Mouse (Mus musculus): ENCODE results near the gene Gfpt1. TPM values are rescaled to one million over a fixed set of nuclear protein-coding genes. Genes with fewer than 3 reads are reported as not detected.

The Gfpt1 gene
- polyA plus RNA-seq, 1 experiment from 2014 or later = 6.7 TPM

- H3K36me3 ChIP-seq (ENCODE audit: control insufficient read depth, insufficient read depth) = no peaks in the 10 kb centered on the region
- H3K9ac ChIP-seq (ENCODE audit: low read depth, low read length) = no peak overlapping the region
- 8% methylated on average over 12 of the region's 12 CpGs for WGBS (ENCODE audit: insufficient replicate concordance)
- H3K27me3 ChIP-seq (ENCODE audit: control insufficient read depth, insufficient read depth, low read depth, low read length) = no peaks in the 10 kb centered on the region
- no peak overlapping the region for H3K27ac ChIP-seq (ENCODE audit: low read length)
- H3K4me3 ChIP-seq (ENCODE audit: low read depth, low read length) = peak overlapping the region; percentile 7; the same call in 1 of the 2 replicates
- H3K4me2 ChIP-seq (ENCODE audit: low read depth, low read length) = peak overlapping the region; percentile 51
- ATAC-seq (ENCODE audit: low read depth) = no peak
- H3K4me1 ChIP-seq (ENCODE audit: control insufficient read depth, low read depth, low read length) = peaks cover 3% of the 10 kb centered on the region; the same call in 1 of the 2 replicates
- H3K9me3 ChIP-seq (replicated peaks; ENCODE audit: control insufficient read depth, low read length) = no peaks in the 10 kb centered on the region
These were observed 58.8 kb downstream of the Gfpt1 start for GRCm38 (mm10) chr6:87101281-87101954.

- 16% methylated on average over 4 of the region's 4 CpGs for WGBS (ENCODE audit: insufficient replicate concordance)
- Histone ChIP-seq H3K9ac (ENCODE audit: low read depth, low read length) (no peak overlapping the region), H3K9me3 (replicated peaks; ENCODE audit: control insufficient read depth, low read length) (no peaks in the 10 kb centered on the region), H3K27ac (ENCODE audit: low read length) (no peak overlapping the region), H3K36me3 (ENCODE audit: control insufficient read depth, insufficient read depth) (no peaks in the 10 kb centered on the region), H3K4me2 (ENCODE audit: low read depth, low read length) (no peak overlapping the region), H3K27me3 (ENCODE audit: control insufficient read depth, insufficient read depth, low read depth, low read length) (no peaks in the 10 kb centered on the region), H3K4me3 (ENCODE audit: low read depth, low read length) (no peak overlapping the region), H3K4me1 (ENCODE audit: control insufficient read depth, low read depth, low read length) (peaks cover 3% of the 10 kb centered on the region; the same call in 1 of the 2 replicates)
- ATAC-seq (ENCODE audit: low read depth) = no peak
These were observed 59.3 kb downstream of the Gfpt1 start for GRCm38 (mm10) chr6:87101955-87102353.

- Histone ChIP-seq H3K27ac (ENCODE audit: low read length) (no peak overlapping the region), H3K27me3 (ENCODE audit: control insufficient read depth, insufficient read depth, low read depth, low read length) (no peaks in the 10 kb centered on the region), H3K4me2 (ENCODE audit: low read depth, low read length) (no peak overlapping the region), H3K9me3 (replicated peaks; ENCODE audit: control insufficient read depth, low read length) (no peaks in the 10 kb centered on the region), H3K4me1 (ENCODE audit: control insufficient read depth, low read depth, low read length) (peaks cover 3% of the 10 kb centered on the region; the same call in 1 of the 2 replicates), H3K4me3 (ENCODE audit: low read depth, low read length) (no peak overlapping the region), H3K9ac (ENCODE audit: low read depth, low read length) (no peak overlapping the region), H3K36me3 (ENCODE audit: control insufficient read depth, insufficient read depth) (no peaks in the 10 kb centered on the region)
- 38% methylated on average over 7 of the region's 7 CpGs for WGBS (ENCODE audit: insufficient replicate concordance)
- ATAC-seq (ENCODE audit: low read depth) = no peak
These were observed 59.8 kb downstream of the Gfpt1 start for GRCm38 (mm10) chr6:87102421-87102911.

DNA sequence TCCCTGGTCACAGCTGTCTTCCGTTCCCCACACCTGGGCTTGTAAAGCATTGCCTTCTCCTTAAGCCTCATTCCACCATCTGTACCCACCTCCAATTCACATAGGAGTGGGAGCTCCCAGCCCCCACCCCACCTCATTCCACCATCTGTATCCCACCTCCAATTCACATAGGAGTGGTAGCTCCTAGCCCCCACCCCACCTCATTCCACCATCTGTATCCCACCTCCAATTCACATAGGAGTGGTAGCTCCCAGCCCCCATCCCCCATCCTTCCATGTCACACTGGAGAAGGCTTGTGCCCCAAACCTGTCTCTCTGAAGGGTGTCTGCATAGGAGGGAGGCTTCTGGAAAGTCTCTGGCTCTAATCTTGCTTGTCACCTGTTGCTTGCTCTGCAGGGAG, 60.7 kb downstream of the Gfpt1 start:
- peaks cover 3% of the 10 kb centered on the region; the same call in 1 of the 2 replicates for H3K4me1 ChIP-seq (ENCODE audit: control insufficient read depth, low read depth, low read length)
- H3K9me3 ChIP-seq (replicated peaks; ENCODE audit: control insufficient read depth, low read length) = no peaks in the 10 kb centered on the region
- H3K36me3 ChIP-seq (ENCODE audit: control insufficient read depth, insufficient read depth) = no peaks in the 10 kb centered on the region
- ATAC-seq (ENCODE audit: low read depth) = no peak
- no peak overlapping the region for H3K9ac ChIP-seq (ENCODE audit: low read depth, low read length)
- H3K27me3 ChIP-seq (ENCODE audit: control insufficient read depth, insufficient read depth, low read depth, low read length) = no peaks in the 10 kb centered on the region
- 78% methylated on average over 1 of the region's 1 CpGs for WGBS (ENCODE audit: insufficient replicate concordance)
- no peak overlapping the region for H3K27ac ChIP-seq (ENCODE audit: low read length)
- H3K4me2 ChIP-seq (ENCODE audit: low read depth, low read length) = no peak overlapping the region
- no peak overlapping the region for H3K4me3 ChIP-seq (ENCODE audit: low read depth, low read length)

- 55% methylated on average over 11 of the region's 11 CpGs for WGBS (ENCODE audit: insufficient replicate concordance)
- Histone ChIP-seq H3K27ac (ENCODE audit: low read length) (no peak within 1 kb of the TSS), H3K9ac (ENCODE audit: low read depth, low read length) (no peak within 1 kb of the TSS), H3K4me1 (ENCODE audit: control insufficient read depth, low read depth, low read length) (peaks cover 3% of the 10 kb centered on the region; the same call in 1 of the 2 replicates), H3K4me2 (ENCODE audit: low read depth, low read length) (no peak within 1 kb of the TSS), H3K27me3 (ENCODE audit: control insufficient read depth, insufficient read depth, low read depth, low read length) (no peaks in the 10 kb centered on the region), H3K4me3 (ENCODE audit: low read depth, low read length) (no peak within 1 kb of the TSS), H3K9me3 (replicated peaks; ENCODE audit: control insufficient read depth, low read length) (no peaks in the 10 kb centered on the region), H3K36me3 (ENCODE audit: control insufficient read depth, insufficient read depth) (no peaks in the 10 kb centered on the region)
- ATAC-seq (ENCODE audit: low read depth) = no peak
These were observed 61.6 kb downstream of the Gfpt1 start, which contains the start of gene D6Ertd527e for GRCm38 (mm10) chr6:87104123-87104796. TSS of gene D6Ertd527e (plus strand) at chr6:87104746.

DNA sequence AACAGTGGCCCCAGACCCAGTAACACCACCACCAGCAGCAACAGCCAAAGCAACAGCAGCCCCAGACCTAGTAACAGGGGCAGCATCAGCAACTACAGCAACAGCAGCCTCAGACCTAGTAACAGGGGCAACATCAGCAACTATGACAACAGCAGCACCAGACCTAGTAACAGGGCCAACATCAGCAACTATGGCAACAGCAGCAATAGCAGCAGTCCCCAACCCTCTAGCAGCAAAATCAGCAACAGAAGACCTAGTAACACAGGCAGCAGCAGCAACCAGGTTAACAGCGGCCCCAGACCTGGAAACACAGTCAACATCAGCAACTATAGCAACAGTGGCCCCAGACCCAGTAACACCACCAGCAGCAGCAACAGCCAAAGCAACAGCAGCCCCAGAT, 68.8 kb downstream of the Gfpt1 start:
- H3K4me3 ChIP-seq (ENCODE audit: low read depth, low read length) = no peak overlapping the region
- H3K4me1 ChIP-seq (ENCODE audit: control insufficient read depth, low read depth, low read length) = no peaks in the 10 kb centered on the region
- H3K9ac ChIP-seq (ENCODE audit: low read depth, low read length) = no peak overlapping the region
- H3K27me3 ChIP-seq (ENCODE audit: control insufficient read depth, insufficient read depth, low read depth, low read length) = no peaks in the 10 kb centered on the region
- H3K27ac ChIP-seq (ENCODE audit: low read length) = no peak overlapping the region
- no peak overlapping the region for H3K4me2 ChIP-seq (ENCODE audit: low read depth, low read length)
- no peak for ATAC-seq (ENCODE audit: low read depth)
- 56% methylated on average over 1 of the region's 1 CpGs for WGBS (ENCODE audit: insufficient replicate concordance)
- no peaks in the 10 kb centered on the region for H3K36me3 ChIP-seq (ENCODE audit: control insufficient read depth, insufficient read depth)
- no peaks in the 10 kb centered on the region for H3K9me3 ChIP-seq (replicated peaks; ENCODE audit: control insufficient read depth, low read length)

DNA sequence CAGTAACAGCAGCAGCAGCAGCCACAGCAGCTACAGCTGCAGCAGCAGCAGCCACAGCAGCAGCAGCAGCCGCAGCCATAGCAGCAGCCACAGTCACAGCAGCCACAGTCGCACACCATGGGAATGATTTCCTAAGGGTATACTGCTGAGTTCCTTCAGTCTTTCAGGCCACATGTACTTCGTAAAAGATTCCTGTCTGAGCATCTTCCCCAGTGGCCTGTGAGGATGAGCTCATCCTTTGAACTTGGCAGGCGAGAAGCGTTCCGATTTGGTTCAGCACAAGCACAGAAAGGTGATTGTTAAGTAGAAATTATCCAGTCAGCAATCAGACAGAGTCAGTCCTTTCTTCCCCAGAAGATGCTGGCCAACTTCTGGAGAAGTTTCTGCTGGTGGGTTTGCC, 69.5 kb downstream of the Gfpt1 start:
- no peak overlapping the region for H3K4me2 ChIP-seq (ENCODE audit: low read depth, low read length)
- H3K27ac ChIP-seq (ENCODE audit: low read length) = no peak overlapping the region

GRCm38 (mm10) chr6:87115981-87116380, 73.3 kb downstream of the Gfpt1 start:
- no peak overlapping the region for H3K4me3 ChIP-seq (ENCODE audit: low read depth, low read length)
- no peak overlapping the region for H3K4me2 ChIP-seq (ENCODE audit: low read depth, low read length)
- no peaks in the 10 kb centered on the region for H3K36me3 ChIP-seq (ENCODE audit: control insufficient read depth, insufficient read depth)
- no peak overlapping the region for H3K27ac ChIP-seq (ENCODE audit: low read length)
- no peak for ATAC-seq (ENCODE audit: low read depth)
- peaks cover 4% of the 10 kb centered on the region for H3K4me1 ChIP-seq (ENCODE audit: control insufficient read depth, low read depth, low read length)
- WGBS (ENCODE audit: insufficient replicate concordance) = 63% methylated on average over 2 of the region's 2 CpGs
- H3K27me3 ChIP-seq (ENCODE audit: control insufficient read depth, insufficient read depth, low read depth, low read length) = no peaks in the 10 kb centered on the region
- H3K9me3 ChIP-seq (replicated peaks; ENCODE audit: control insufficient read depth, low read length) = no peaks in the 10 kb centered on the region
- no peak overlapping the region for H3K9ac ChIP-seq (ENCODE audit: low read depth, low read length)

More for the DNA sequence above, 69.5 kb downstream of the Gfpt1 start:
- no peaks in the 10 kb centered on the region for H3K4me1 ChIP-seq (ENCODE audit: control insufficient read depth, low read depth, low read length)
- no peak for ATAC-seq (ENCODE audit: low read depth)
- H3K36me3 ChIP-seq (ENCODE audit: control insufficient read depth, insufficient read depth) = no peaks in the 10 kb centered on the region
- WGBS (ENCODE audit: insufficient replicate concordance) = 65% methylated on average over 6 of the region's 6 CpGs
- H3K9me3 ChIP-seq (replicated peaks; ENCODE audit: control insufficient read depth, low read length) = no peaks in the 10 kb centered on the region
- H3K4me3 ChIP-seq (ENCODE audit: low read depth, low read length) = no peak overlapping the region
- no peak overlapping the region for H3K9ac ChIP-seq (ENCODE audit: low read depth, low read length)
- H3K27me3 ChIP-seq (ENCODE audit: control insufficient read depth, insufficient read depth, low read depth, low read length) = no peaks in the 10 kb centered on the region

GRCm38 (mm10) chr6:87116596-87116995, 74.0 kb downstream of the Gfpt1 start:
- Histone ChIP-seq H3K9ac (ENCODE audit: low read depth, low read length) (no peak overlapping the region), H3K27ac (ENCODE audit: low read length) (no peak overlapping the region), H3K4me1 (ENCODE audit: control insufficient read depth, low read depth, low read length) (peaks cover 4% of the 10 kb centered on the region), H3K36me3 (ENCODE audit: control insufficient read depth, insufficient read depth) (no peaks in the 10 kb centered on the region), H3K27me3 (ENCODE audit: control insufficient read depth, insufficient read depth, low read depth, low read length) (no peaks in the 10 kb centered on the region), H3K4me3 (ENCODE audit: low read depth, low read length) (no peak overlapping the region), H3K4me2 (ENCODE audit: low read depth, low read length) (no peak overlapping the region), H3K9me3 (replicated peaks; ENCODE audit: control insufficient read depth, low read length) (no peaks in the 10 kb centered on the region)
- ATAC-seq (ENCODE audit: low read depth) = no peak
- WGBS (ENCODE audit: insufficient replicate concordance) = 69% methylated on average over 7 of the region's 7 CpGs
